Mouse (Mus musculus) kidney, postnatal 4 days (tissue): ENCODE results near the gene Ly6g6d.
"Not testable (repeated sequence)": the region's sequence is repeated elsewhere in the genome, so short reads cannot be mapped to it uniquely, and the experiment has no call there.

Experiments
- DNase-seq, 2 experiments: peaks; one replicate each; pipeline ENCODE4 v3.0.0; 2021; ENCODE audit warnings: mixed read lengths in 2 of 2

The Ly6g6d gene

GRCm38 (mm10) chr17:35048149-35048931 lies 29.5 kb downstream of the Ly6g6d start:
- DNase-seq: peak in 1 of 2 experiments; percentile 39

- peak in 1 of 2 experiments; percentile 42 for DNase-seq
Observed at GRCm38 (mm10) chr17:35047688-35048087, 30.2 kb downstream of the Ly6g6d start.

GRCm38 (mm10) chr17:35046681-35047455 lies 31.0 kb downstream of the Ly6g6d start, which contains the start of gene Msh5:
Gene Msh5 (minus strand): TSS chr17:35046745.
- DNase-seq: peak; percentile 99

- no peak for DNase-seq
Observed at GRCm38 (mm10) chr17:35045807-35046680, 31.8 kb downstream of the Ly6g6d start.

GRCm38 (mm10) chr17:35044904-35045806 lies 32.7 kb downstream of the Ly6g6d start:
- no peak for DNase-seq

GRCm38 (mm10) chr17:35043794-35044193 lies 34.1 kb downstream of the Ly6g6d start:
- DNase-seq: no peak

- DNase-seq: no peak
Observed at GRCm38 (mm10) chr17:35039121-35039873, 38.6 kb downstream of the Ly6g6d start.

GRCm38 (mm10) chr17:35034896-35035295 lies 43.0 kb downstream of the Ly6g6d start:
- DNase-seq: no peak

GRCm38 (mm10) chr17:35033703-35034102 lies 44.2 kb downstream of the Ly6g6d start:
- DNase-seq: not testable (repeated sequence)

- no peak for DNase-seq
Observed at GRCm38 (mm10) chr17:35032323-35032870, 45.5 kb downstream of the Ly6g6d start.

- no peak for DNase-seq
Observed at GRCm38 (mm10) chr17:35031880-35032279, 46.0 kb downstream of the Ly6g6d start.

GRCm38 (mm10) chr17:35031272-35031671 lies 46.6 kb downstream of the Ly6g6d start:
- no peak for DNase-seq

GRCm38 (mm10) chr17:35029691-35030532 lies 48.0 kb downstream of the Ly6g6d start:
- DNase-seq: peak in 1 of 2 experiments; percentile 54

- no peak for DNase-seq
Observed at GRCm38 (mm10) chr17:35028315-35028714, 49.5 kb downstream of the Ly6g6d start.

- peak; percentile 42 to 43 for DNase-seq
Observed at GRCm38 (mm10) chr17:35027277-35028068, 50.4 kb downstream of the Ly6g6d start, which contains the start of gene Sapcd1. Gene Sapcd1 (minus strand): TSS chr17:35028016.

- DNase-seq: no peak
Observed at GRCm38 (mm10) chr17:35026206-35026605, 51.7 kb downstream of the Ly6g6d start.

GRCm38 (mm10) chr17:35024691-35025488 lies 53.0 kb downstream of the Ly6g6d start:
- DNase-seq: peak in 1 of 2 experiments; percentile 55

GRCm38 (mm10) chr17:35024261-35024660 lies 53.6 kb downstream of the Ly6g6d start:
- no peak for DNase-seq
